Mouse (Mus musculus) intestine, postnatal 0 days (tissue): ENCODE results near the gene Gxylt2. TPM values are rescaled to one million over a fixed set of nuclear protein-coding genes. Genes with fewer than 3 reads are reported as not detected.

ENCODE experiments used
- ATAC-seq: fragments of 200-750 bp; cut with Nextera tagmentation; 2 replicates; pipeline ENCODE4 v1.8.0; 2017; ENCODE audit warnings: mild to moderate bottlenecking, moderate TSS enrichment, moderate library complexity
- H3K27ac ChIP-seq: fragments of 300-500 bp; sonication (generic); 2 replicates; pipeline ENCODE4 v1.5.1; 2014; ENCODE audit warnings: mild to moderate bottlenecking, low read depth, low read length, moderate library complexity
- H3K27me3 ChIP-seq: fragments of 300-500 bp; sonication (generic); replicated peaks from 2 replicates; pipeline ENCODE4 v1.6.1; 2014; ENCODE audit warnings: low read length, mixed read lengths; ENCODE audit not compliant: control insufficient read depth, insufficient read depth
- H3K36me3 ChIP-seq: fragments of 300-500 bp; sonication (generic); 2 replicates; pipeline ENCODE4 v1.6.1; 2014; ENCODE audit warnings: mild to moderate bottlenecking, moderate library complexity; ENCODE audit not compliant: control insufficient read depth, insufficient read depth
- H3K4me1 ChIP-seq: fragments of 300-500 bp; sonication (generic); replicated peaks from 2 replicates; pipeline ENCODE4 v1.6.1; 2014; ENCODE audit warnings: antibody characterized with exemption, low read length, mixed read lengths; ENCODE audit not compliant: control insufficient read depth, insufficient read depth
- H3K4me2 ChIP-seq: fragments of 300-500 bp; sonication (generic); replicated peaks from 2 replicates; pipeline ENCODE4 v1.6.1; 2014; ENCODE audit warnings: low read depth, mild to moderate bottlenecking, moderate library complexity
- H3K4me3 ChIP-seq: fragments of 300-500 bp; sonication (generic); 2 replicates; pipeline ENCODE4 v1.5.1; 2014; ENCODE audit warnings: low read depth, low read length
- H3K9ac ChIP-seq: fragments of 300-500 bp; sonication (generic); 2 replicates; pipeline ENCODE4 v1.6.1; 2014; ENCODE audit warnings: mild to moderate bottlenecking, low read depth, low read length
- H3K9me3 ChIP-seq: fragments of 300-500 bp; sonication (generic); 2 replicates; pipeline ENCODE4 v1.6.1; 2016; ENCODE audit warnings: mixed run types; ENCODE audit not compliant: control insufficient read depth
- CTCF ChIP-seq: sonication (generic); IDR thresholded peaks from 2 replicates; pipeline ENCODE4 v1.5.1; 2016; ENCODE audit warnings: low read depth, mild to moderate bottlenecking, control low read depth, antibody characterized with exemption, moderate library complexity
- WGBS: fragments of 180-500 bp; shearing (Covaris S2); extraction: QIAGEN DNeasy Blood & Tissue Kit; methylation state at CpG from one replicate; pipeline ENCODE4 v1.1.7; 2014; 5-methylcytosine and 5-hydroxymethylcytosine counted together
- polyA plus RNA-seq: library from polyadenylated mRNA; unstranded; fragments of >200 nt; fragmentation: Nextera tagmentation; extraction: Ambion mirVana; gene quantifications from 2 replicates; pipeline ENCODE4 v1.2.1, GENCODE M21; 2015

Gene Gxylt2
- polyA plus RNA-seq, 1 experiment from 2014 or later: 0.12 TPM

DNA sequence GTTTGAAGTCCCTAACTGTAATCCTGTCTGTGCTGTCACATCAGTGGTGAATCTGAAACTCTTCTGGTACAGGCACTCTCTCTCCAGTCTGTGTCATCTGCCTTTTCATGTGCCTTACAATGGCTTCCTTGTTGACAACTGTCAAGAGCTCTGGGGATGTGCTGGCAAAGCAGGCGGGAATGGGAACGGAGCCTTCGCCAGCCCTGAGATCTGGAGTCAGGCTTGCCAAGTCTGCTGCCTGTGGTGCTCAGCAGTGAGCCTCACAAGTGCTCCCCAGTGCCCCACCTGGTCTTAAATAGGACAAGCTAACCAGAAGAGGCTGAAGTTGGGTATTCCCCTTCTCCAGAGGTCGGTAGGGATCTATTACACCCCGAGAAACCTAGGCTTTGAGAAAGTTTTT is 3.8 kb upstream of the Gxylt2 start:
- Histone ChIP-seq H3K9ac (no peak overlapping the region), H3K4me3 (no peak overlapping the region), H3K4me2 (no peak overlapping the region), H3K36me3 (no peaks in the 10 kb centered on the region), H3K27ac (no peak overlapping the region), H3K27me3 (peaks cover 19% of the 10 kb centered on the region), H3K9me3 (no peaks in the 10 kb centered on the region), H3K4me1 (peaks cover 4% of the 10 kb centered on the region; the same call in 1 of the 2 replicates)
- no peak for TF ChIP-seq CTCF
- WGBS: 68% methylated on average over 5 of the region's 5 CpGs
- no peak for ATAC-seq

DNA sequence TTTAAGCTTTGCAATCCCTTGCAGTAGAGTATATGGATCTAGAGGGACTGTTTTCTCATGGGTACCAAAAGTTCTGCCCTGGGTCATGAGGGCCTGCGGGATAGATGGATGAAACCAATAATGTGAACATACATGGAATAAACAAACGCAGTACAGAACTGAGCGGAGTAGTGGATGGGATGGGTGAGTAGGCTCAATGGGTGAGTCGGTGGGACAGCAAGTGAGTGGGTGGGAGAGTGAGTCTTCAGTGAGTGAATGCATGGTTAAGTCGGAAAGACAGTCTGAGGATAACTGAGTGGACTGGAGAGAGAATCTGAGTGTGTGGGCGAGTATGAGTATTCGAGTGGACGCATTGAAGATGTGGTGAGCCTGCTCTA is 349 bp upstream of the Gxylt2 start:
- TF ChIP-seq CTCF: no peak
- H3K9ac ChIP-seq: no peak overlapping the region
- WGBS: 34% methylated on average over 8 of the region's 8 CpGs

GRCm38 (mm10) chr6:100705366-100705811 is 855 bp downstream of the Gxylt2 start:
- no peak for ATAC-seq
- no peak overlapping the region for H3K27ac ChIP-seq
- no peak for TF ChIP-seq CTCF

More for the DNA sequence above, 349 bp upstream of the Gxylt2 start:
- peaks cover 21% of the 10 kb centered on the region for H3K27me3 ChIP-seq
- H3K27ac ChIP-seq: no peak overlapping the region
- H3K4me1 ChIP-seq: peaks cover 4% of the 10 kb centered on the region; the same call in 1 of the 2 replicates
- ATAC-seq: no peak
- peak overlapping the region; percentile 48 for H3K4me3 ChIP-seq
- H3K36me3 ChIP-seq: no peaks in the 10 kb centered on the region
- H3K4me2 ChIP-seq: peak overlapping the region; percentile 91
- no peaks in the 10 kb centered on the region for H3K9me3 ChIP-seq

GRCm38 (mm10) chr6:100706861-100707260 is 2.3 kb downstream of the Gxylt2 start:
- no peak for TF ChIP-seq CTCF
- 64% methylated on average over 6 of the region's 6 CpGs for WGBS
- ATAC-seq: no peak

More at GRCm38 (mm10) chr6:100705366-100705811, 855 bp downstream of the Gxylt2 start:
- H3K4me1 ChIP-seq: peaks cover 4% of the 10 kb centered on the region; the same call in 1 of the 2 replicates
- peak overlapping the region; percentile 91 for H3K4me2 ChIP-seq
- H3K36me3 ChIP-seq: no peaks in the 10 kb centered on the region
- H3K9ac ChIP-seq: 0 out of 2 replicates have a peak overlapping the region, but pooled peaks have one; percentile 48
- no peaks in the 10 kb centered on the region for H3K9me3 ChIP-seq
- peak overlapping the region; percentile 48 for H3K4me3 ChIP-seq
- WGBS: 2% methylated on average over 15 of the region's 15 CpGs
- peaks cover 21% of the 10 kb centered on the region for H3K27me3 ChIP-seq

DNA sequence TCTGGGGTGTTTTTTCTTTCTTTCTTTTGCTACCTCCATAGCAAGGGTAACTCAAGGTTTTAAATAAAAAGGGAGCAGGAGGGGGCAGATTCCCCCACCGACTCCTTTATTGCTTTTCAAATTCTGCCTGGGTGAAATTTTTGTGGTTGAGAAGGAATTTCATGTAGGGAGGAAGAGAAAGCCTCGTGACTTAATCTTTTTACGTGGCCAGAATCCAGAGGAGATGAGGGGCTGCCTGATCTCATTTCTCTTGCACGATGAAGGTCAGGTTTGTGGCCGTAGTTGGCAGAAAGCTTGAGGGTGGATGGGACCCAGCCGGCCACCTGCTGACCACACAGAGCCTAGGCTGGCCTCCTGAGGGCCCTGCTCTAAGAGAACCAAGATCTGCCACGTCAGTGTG is 3.0 kb downstream of the Gxylt2 start:
- H3K4me1 ChIP-seq: peaks cover 4% of the 10 kb centered on the region; the same call in 1 of the 2 replicates
- no peaks in the 10 kb centered on the region for H3K36me3 ChIP-seq
- no peak for ATAC-seq
- H3K9ac ChIP-seq: no peak overlapping the region
- H3K4me2 ChIP-seq: no peak overlapping the region
- H3K27ac ChIP-seq: no peak overlapping the region
- WGBS: 63% methylated on average over 7 of the region's 7 CpGs
- H3K4me3 ChIP-seq: no peak overlapping the region
- TF ChIP-seq CTCF: no peak
- H3K27me3 ChIP-seq: peaks cover 21% of the 10 kb centered on the region
- no peaks in the 10 kb centered on the region for H3K9me3 ChIP-seq

More at GRCm38 (mm10) chr6:100706861-100707260, 2.3 kb downstream of the Gxylt2 start:
- H3K9me3 ChIP-seq: no peaks in the 10 kb centered on the region
- H3K4me3 ChIP-seq: no peak overlapping the region
- H3K9ac ChIP-seq: no peak overlapping the region
- H3K27ac ChIP-seq: no peak overlapping the region
- peaks cover 21% of the 10 kb centered on the region for H3K27me3 ChIP-seq
- H3K4me2 ChIP-seq: no peak overlapping the region
- peaks cover 4% of the 10 kb centered on the region; the same call in 1 of the 2 replicates for H3K4me1 ChIP-seq
- no peaks in the 10 kb centered on the region for H3K36me3 ChIP-seq

- TF ChIP-seq CTCF: no peak
- Histone ChIP-seq H3K36me3 (no peaks in the 10 kb centered on the region), H3K27ac (no peak overlapping the region), H3K4me2 (no peak overlapping the region), H3K9me3 (no peaks in the 10 kb centered on the region), H3K9ac (no peak overlapping the region), H3K27me3 (peaks cover 24% of the 10 kb centered on the region), H3K4me3 (no peak overlapping the region), H3K4me1 (peaks cover 4% of the 10 kb centered on the region; the same call in 1 of the 2 replicates)
- no peak for ATAC-seq
- WGBS: 77% methylated on average over 1 of the region's 1 CpGs
Observed at GRCm38 (mm10) chr6:100708248-100708647, 3.7 kb downstream of the Gxylt2 start.

- Histone ChIP-seq H3K27ac (no peak overlapping the region), H3K4me3 (no peak overlapping the region), H3K36me3 (no peaks in the 10 kb centered on the region), H3K9me3 (no peaks in the 10 kb centered on the region), H3K4me2 (no peak overlapping the region), H3K9ac (no peak overlapping the region), H3K4me1 (peaks cover 4% of the 10 kb centered on the region; the same call in 1 of the 2 replicates), H3K27me3 (peaks cover 23% of the 10 kb centered on the region)
- 77% methylated on average over 9 of the region's 9 CpGs for WGBS
- TF ChIP-seq CTCF: no peak
- ATAC-seq: no peak
Observed at GRCm38 (mm10) chr6:100708996-100709395, 4.5 kb downstream of the Gxylt2 start.
